Comparison of ENCODE assay signal across 27 mouse cellular contexts in genomic region chr9:45644833-45645388, GRCm38 (mm10).
DNase-seq lines count a peak whose midpoint lies in the region; ATAC-seq and TF ChIP-seq lines count a peak whose summit lies in the region.
"Had no signal": no experiment of that assay in that cellular context is flagged by ENCODE, and none has a peak within 500 bp of the region (broad histone marks: within the 10 kb centered on the region; RNA-seq: fewer than 3 reads in every experiment).

No protein-coding gene starts in this region.

- H3K9ac ChIP-seq in hindbrain, postnatal 0 days (replicated peaks; ENCODE audit: low read length) = no peak overlapping the region
- no peak overlapping the region for H3K9ac ChIP-seq in limb, embryonic 14.5 days (ENCODE audit: low read depth, low read length, severe bottlenecking)
- no peak overlapping the region for H3K9ac ChIP-seq in midbrain, embryonic 14.5 days (replicated peaks; ENCODE audit: low read length)
- H3K9ac ChIP-seq: hindbrain, embryonic 12.5 days; limb, embryonic 13.5 days; liver, embryonic 13.5 days; stomach, embryonic 15.5 days had no signal

- TF ChIP-seq CTCF in hindbrain, postnatal 0 days (IDR thresholded peaks at IDR 0.05; ENCODE audit: low read depth) = no peak

- WGBS in hindbrain, embryonic 10.5 days = 81% methylated on average over 6 of the region's 6 CpGs
- WGBS in hindbrain, postnatal 0 days = 78% methylated on average over 6 of the region's 6 CpGs
- WGBS in limb, embryonic 14.5 days = 67% methylated on average over 6 of the region's 6 CpGs
- WGBS in limb, embryonic 10.5 days = 84% methylated on average over 6 of the region's 6 CpGs
- WGBS in midbrain, embryonic 14.5 days = 70% methylated on average over 6 of the region's 6 CpGs

- 0 out of 2 replicates have a peak, but pooled peaks cover 4% of the 10 kb centered on the region for H3K9me3 ChIP-seq in hindbrain, embryonic 10.5 days
- H3K9me3 ChIP-seq in hindbrain, postnatal 0 days (ENCODE audit: low read length) = no peaks in the 10 kb centered on the region
- no peaks in the 10 kb centered on the region for H3K9me3 ChIP-seq in limb, embryonic 14.5 days (ENCODE audit: control insufficient read depth, low read length)
- H3K9me3 ChIP-seq in limb, embryonic 10.5 days (replicated peaks) = no peaks in the 10 kb centered on the region
- H3K9me3 ChIP-seq in midbrain, embryonic 14.5 days (ENCODE audit: control insufficient read depth, low read length) = 0 out of 2 replicates have a peak, but pooled peaks cover 3% of the 10 kb centered on the region
- H3K9me3 ChIP-seq: hindbrain, embryonic 12.5 days; liver, embryonic 13.5 days; stomach, embryonic 15.5 days had no signal

- H3K4me1 ChIP-seq in hindbrain, embryonic 10.5 days (replicated peaks) = peaks cover 27% of the 10 kb centered on the region
- peaks cover 4% of the 10 kb centered on the region; the same call in 1 of the 2 replicates for H3K4me1 ChIP-seq in hindbrain, postnatal 0 days (ENCODE audit: insufficient read depth, low read length)
- no peaks in the 10 kb centered on the region for H3K4me1 ChIP-seq in limb, embryonic 14.5 days (ENCODE audit: control insufficient read depth, insufficient read depth, low read length)
- H3K4me1 ChIP-seq in limb, embryonic 10.5 days = peaks cover 6% of the 10 kb centered on the region
- H3K4me1 ChIP-seq in midbrain, embryonic 14.5 days (ENCODE audit: control insufficient read depth, insufficient read depth, low read length) = peaks cover 18% of the 10 kb centered on the region
- H3K4me1 ChIP-seq: limb, embryonic 13.5 days; liver, embryonic 13.5 days; stomach, embryonic 15.5 days had no signal

- no peaks in the 10 kb centered on the region for H3K36me3 ChIP-seq in hindbrain, embryonic 10.5 days
- no peaks in the 10 kb centered on the region for H3K36me3 ChIP-seq in hindbrain, postnatal 0 days (ENCODE audit: insufficient read depth, low read length)
- no peaks in the 10 kb centered on the region for H3K36me3 ChIP-seq in limb, embryonic 14.5 days (ENCODE audit: control insufficient read depth, insufficient read depth, low read length)
- H3K36me3 ChIP-seq in limb, embryonic 10.5 days = no peaks in the 10 kb centered on the region
- H3K36me3 ChIP-seq in midbrain, embryonic 14.5 days (ENCODE audit: control insufficient read depth, insufficient read depth, low read length) = no peaks in the 10 kb centered on the region
- H3K36me3 ChIP-seq: hindbrain, embryonic 12.5 days; limb, embryonic 13.5 days; liver, embryonic 13.5 days; stomach, embryonic 15.5 days had no signal

- no peak overlapping the region for H3K4me2 ChIP-seq in hindbrain, postnatal 0 days (ENCODE audit: low read depth, low read length)
- H3K4me2 ChIP-seq in limb, embryonic 14.5 days (replicated peaks; ENCODE audit: low read depth, low read length, severe bottlenecking) = no peak overlapping the region
- H3K4me2 ChIP-seq in midbrain, embryonic 14.5 days (ENCODE audit: low read length) = no peak overlapping the region
- H3K4me2 ChIP-seq: hindbrain, embryonic 12.5 days; limb, embryonic 13.5 days; liver, embryonic 13.5 days; stomach, embryonic 15.5 days had no signal

- ATAC-seq in hindbrain, postnatal 0 days = no peak
- ATAC-seq in limb, embryonic 14.5 days (ENCODE audit: low FRiP score, low read depth) = peak; percentile 62; the same call in 1 of the 2 replicates
- ATAC-seq in midbrain, embryonic 14.5 days (ENCODE audit: low FRiP score, low TSS enrichment) = no peak
- ATAC-seq: activated CD4-positive, CD25-positive, alpha-beta regulatory T cell, adult 4 months; forebrain, embryonic 14.5 days; intestine, postnatal 0 days; lung, postnatal 0 days had no signal

- H3K27me3 ChIP-seq in hindbrain, embryonic 10.5 days (ENCODE audit: insufficient read depth, poor library complexity, severe bottlenecking) = peaks cover 2% of the 10 kb centered on the region; the same call in 1 of the 2 replicates
- no peaks in the 10 kb centered on the region for H3K27me3 ChIP-seq in hindbrain, postnatal 0 days (ENCODE audit: insufficient read depth, low read length)
- no peaks in the 10 kb centered on the region for H3K27me3 ChIP-seq in limb, embryonic 14.5 days (ENCODE audit: control insufficient read depth, insufficient read depth, low read length)
- H3K27me3 ChIP-seq in limb, embryonic 10.5 days (ENCODE audit: low read depth, poor library complexity, severe bottlenecking) = no peaks in the 10 kb centered on the region
- H3K27me3 ChIP-seq in midbrain, embryonic 14.5 days (ENCODE audit: control insufficient read depth, insufficient read depth, low read length) = no peaks in the 10 kb centered on the region
- H3K27me3 ChIP-seq: hindbrain, embryonic 12.5 days; liver, embryonic 13.5 days; stomach, embryonic 15.5 days had no signal

- no peak for TF ChIP-seq POLR2A in limb, embryonic 14.5 days (IDR thresholded peaks at IDR 0.05; ENCODE audit: borderline replicate concordance, extremely low read depth, insufficient read depth, insufficient read length)

- DNase-seq in hindbrain, embryonic 10.5 days (ENCODE audit: low spot score) = no peak
- DNase-seq in hindbrain, postnatal 0 days (ENCODE audit: low spot score) = no peak
- DNase-seq in limb, embryonic 14.5 days (ENCODE audit: low spot score) = no peak
- DNase-seq in limb, embryonic 10.5 days (ENCODE audit: low spot score) = no peak
- DNase-seq in brain, adult 2 months (ENCODE audit: low read depth, low spot score) = peak; percentile 65
- DNase-seq in midbrain, embryonic 14.5 days = no peak
- no peak for DNase-seq in left cerebral cortex, adult 8-10 months (ENCODE audit: low spot score in 2 of 2)
- DNase-seq: adrenal gland, adult 2 months; adrenal gland, postnatal 36 days; B cell, adult 2 months; cerebellum, adult 2 months; cerebellum, postnatal 14 days; heart, postnatal 14 days; kidney, adult 9 months; kidney, postnatal 10 days; liver, embryonic 13.5 days; lung, adult 18-20 months; right cerebral cortex, postnatal 25 days; thymus, postnatal 14 days had no signal

- no peak overlapping the region for H3K4me3 ChIP-seq in hindbrain, embryonic 10.5 days
- no peak overlapping the region for H3K4me3 ChIP-seq in hindbrain, postnatal 0 days (ENCODE audit: low read length)
- no peak overlapping the region for H3K4me3 ChIP-seq in limb, embryonic 14.5 days (replicated peaks; ENCODE audit: low read length)
- H3K4me3 ChIP-seq in limb, embryonic 10.5 days = no peak overlapping the region
- H3K4me3 ChIP-seq in midbrain, embryonic 14.5 days (replicated peaks; ENCODE audit: low read depth, low read length) = no peak overlapping the region
- H3K4me3 ChIP-seq: erythroblast, embryonic 14.5 days; hindbrain, embryonic 12.5 days; limb, embryonic 13.5 days; liver, embryonic 13.5 days; stomach, embryonic 15.5 days had no signal

- H3K27ac ChIP-seq in hindbrain, embryonic 10.5 days = 0 out of 2 replicates have a peak overlapping the region, but pooled peaks have one; percentile 24
- H3K27ac ChIP-seq in hindbrain, postnatal 0 days = no peak overlapping the region
- H3K27ac ChIP-seq in limb, embryonic 14.5 days (replicated peaks; ENCODE audit: low read depth, low read length) = no peak overlapping the region
- no peak overlapping the region for H3K27ac ChIP-seq in limb, embryonic 10.5 days
- H3K27ac ChIP-seq in midbrain, embryonic 14.5 days (replicated peaks; ENCODE audit: low read depth, low read length) = peak overlapping the region; percentile 55; the same call in 1 of the 2 replicates
- H3K27ac ChIP-seq: hindbrain, embryonic 12.5 days; limb, embryonic 13.5 days; liver, embryonic 13.5 days; stomach, embryonic 15.5 days had no signal

Comparison
In these comparisons a context has a peak if more than half of its experiments do, and no peak if none do; other contexts are left out.
1. H3K27ac ChIP-seq: peak in hindbrain, embryonic 10.5 days (single experiment) and midbrain, embryonic 14.5 days (single experiment); none in hindbrain, postnatal 0 days (single experiment), limb, embryonic 14.5 days (single experiment) and limb, embryonic 10.5 days (single experiment).